Mouse (Mus musculus): ENCODE results near the gene Fgfr2. TPM values are rescaled to one million over a fixed set of nuclear protein-coding genes. Genes with fewer than 3 reads are reported as not detected.

The Fgfr2 gene
- polyA plus RNA-seq, 1 experiment = 114 TPM

- DNase-seq = no peak
- WGBS = 92% methylated on average over 10 of the region's 10 CpGs
- Histone ChIP-seq H3K4me1 (ENCODE audit: control insufficient read depth, insufficient read depth, low read length) (peaks cover 5% of the 10 kb centered on the region; the same call in 1 of the 2 replicates), H3K4me3 (replicated peaks; ENCODE audit: extremely low read depth, low read depth, low read length) (no peak overlapping the region)
- TF ChIP-seq POLR2A (IDR thresholded peaks at IDR 0.05; ENCODE audit: borderline replicate concordance, extremely low read depth, low read depth, low read length) = no peak
- no peak for TF ChIP-seq CTCF (IDR thresholded peaks at IDR 0.05; ENCODE audit: insufficient read depth, low read length)
Measured at GRCm38 (mm10) chr7:130573746-130574145, 2549.4 kb downstream of the Fgfr2 start.

DNA sequence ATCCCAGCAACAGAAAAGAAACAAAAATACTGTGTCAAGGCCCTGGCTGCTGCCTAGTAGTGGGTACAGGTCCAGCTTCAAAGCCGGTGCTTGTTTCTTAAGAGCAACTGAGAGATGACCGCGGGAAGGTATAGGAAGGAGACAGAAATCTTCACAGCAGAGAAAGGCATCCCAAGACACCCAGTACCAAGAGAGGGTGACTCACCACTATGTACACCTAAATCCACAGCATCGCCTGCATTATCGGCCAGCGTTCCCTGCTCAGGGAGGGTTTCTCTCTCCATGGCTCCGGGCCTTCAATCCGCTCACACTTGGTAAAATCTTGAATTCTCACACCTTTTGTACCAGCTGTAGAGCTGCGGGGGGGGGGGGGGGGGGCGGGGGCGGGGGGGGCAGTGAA, 2550.3 kb downstream of the Fgfr2 start, which contains the start of gene Nsmce4a:
Gene Nsmce4a (minus strand): TSS at position 298 of the 400 bp plus-strand sequence.
- no peak for DNase-seq
- Histone ChIP-seq H3K4me3 (replicated peaks; ENCODE audit: extremely low read depth, low read depth, low read length) (no peak within 1 kb of the TSS), H3K4me1 (ENCODE audit: control insufficient read depth, insufficient read depth, low read length) (peaks cover 5% of the 10 kb centered on the region; the same call in 1 of the 2 replicates)
- TF ChIP-seq POLR2A (IDR thresholded peaks at IDR 0.05; ENCODE audit: borderline replicate concordance, extremely low read depth, low read depth, low read length) (no peak), CTCF (IDR thresholded peaks at IDR 0.05; ENCODE audit: insufficient read depth, low read length) (no peak)
- 62% methylated on average over 11 of the region's 11 CpGs for WGBS

DNA sequence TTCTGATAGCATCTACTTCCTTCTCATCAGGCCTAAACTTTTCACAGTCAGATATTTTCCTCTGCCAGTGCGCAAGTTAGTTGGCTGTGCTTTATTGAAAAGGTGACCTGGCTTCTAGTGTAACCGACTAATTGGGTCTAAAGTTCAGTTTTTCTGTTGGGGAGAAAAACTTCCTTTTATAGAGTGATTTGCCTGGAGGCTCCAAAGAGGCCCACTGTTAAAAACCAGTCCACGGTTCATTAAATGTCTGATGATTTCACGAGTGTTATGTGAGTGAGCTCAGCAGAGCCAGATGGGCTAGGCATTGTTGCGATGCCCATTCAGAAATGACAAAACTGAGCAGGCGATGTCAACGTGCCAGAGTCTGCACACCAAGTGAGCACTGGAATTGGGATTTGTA, 2552.7 kb downstream of the Fgfr2 start:
- WGBS = 85% methylated on average over 7 of the region's 7 CpGs
- H3K4me1 ChIP-seq (ENCODE audit: control insufficient read depth, insufficient read depth, low read length) = no peaks in the 10 kb centered on the region; the same call in 1 of the 2 replicates
- no peak overlapping the region for H3K4me3 ChIP-seq (replicated peaks; ENCODE audit: extremely low read depth, low read depth, low read length)
- TF ChIP-seq CTCF (IDR thresholded peaks at IDR 0.05; ENCODE audit: insufficient read depth, low read length) (no peak), POLR2A (IDR thresholded peaks at IDR 0.05; ENCODE audit: borderline replicate concordance, extremely low read depth, low read depth, low read length) (no peak)
- no peak for DNase-seq

- 45% methylated on average over 9 of the region's 9 CpGs for WGBS
- DNase-seq = no peak
- H3K4me1 ChIP-seq (ENCODE audit: control insufficient read depth, insufficient read depth, low read length) = no peaks in the 10 kb centered on the region
- TF ChIP-seq POLR2A (IDR thresholded peaks at IDR 0.05; ENCODE audit: borderline replicate concordance, extremely low read depth, low read depth, low read length) (no peak), CTCF (IDR thresholded peaks at IDR 0.05; ENCODE audit: insufficient read depth, low read length) (no peak)
- no peak overlapping the region for H3K4me3 ChIP-seq (replicated peaks; ENCODE audit: extremely low read depth, low read depth, low read length)
Measured at GRCm38 (mm10) chr7:130568783-130569436, 2554.2 kb downstream of the Fgfr2 start.

DNA sequence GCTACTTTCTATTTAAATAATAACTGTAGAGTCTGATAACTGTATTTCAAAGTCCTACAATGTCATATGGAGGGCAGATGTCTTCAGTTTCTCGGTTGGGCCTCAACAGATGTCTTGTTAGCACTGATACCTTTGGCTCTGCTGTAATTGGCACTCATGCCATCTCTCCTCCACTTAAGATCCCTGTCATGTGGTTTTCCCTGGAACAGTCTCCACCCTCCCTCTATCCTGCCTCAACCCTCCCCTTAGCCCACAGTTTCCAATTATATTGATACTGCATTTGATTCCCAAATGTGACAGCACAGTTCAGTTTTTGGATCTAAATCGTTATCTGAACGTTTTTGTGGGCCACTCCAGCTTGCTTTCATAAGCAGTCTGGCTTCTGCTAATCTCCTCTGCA, 2558.6 kb downstream of the Fgfr2 start:
- H3K4me1 ChIP-seq (ENCODE audit: control insufficient read depth, insufficient read depth, low read length) = no peaks in the 10 kb centered on the region
- no peak overlapping the region for H3K4me3 ChIP-seq (replicated peaks; ENCODE audit: extremely low read depth, low read depth, low read length)
- 58% methylated on average over 3 of the region's 3 CpGs for WGBS
- no peak for DNase-seq
- TF ChIP-seq POLR2A (IDR thresholded peaks at IDR 0.05; ENCODE audit: borderline replicate concordance, extremely low read depth, low read depth, low read length) = no peak
- TF ChIP-seq CTCF (IDR thresholded peaks at IDR 0.05; ENCODE audit: insufficient read depth, low read length) = no peak

- Histone ChIP-seq H3K4me1 (ENCODE audit: control insufficient read depth, insufficient read depth, low read length) (no peaks in the 10 kb centered on the region), H3K4me3 (replicated peaks; ENCODE audit: extremely low read depth, low read depth, low read length) (no peak overlapping the region)
- WGBS = 49% methylated on average over 4 of the region's 4 CpGs
- TF ChIP-seq CTCF (IDR thresholded peaks at IDR 0.05; ENCODE audit: insufficient read depth, low read length) (no peak), POLR2A (IDR thresholded peaks at IDR 0.05; ENCODE audit: borderline replicate concordance, extremely low read depth, low read depth, low read length) (no peak)
- no peak for DNase-seq
Measured at GRCm38 (mm10) chr7:130563880-130564279, 2559.3 kb downstream of the Fgfr2 start.

GRCm38 (mm10) chr7:130563276-130563675, 2559.9 kb downstream of the Fgfr2 start:
- TF ChIP-seq POLR2A (IDR thresholded peaks at IDR 0.05; ENCODE audit: borderline replicate concordance, extremely low read depth, low read depth, low read length) = no peak
- H3K4me1 ChIP-seq (ENCODE audit: control insufficient read depth, insufficient read depth, low read length) = no peaks in the 10 kb centered on the region
- DNase-seq = no peak
- H3K4me3 ChIP-seq (replicated peaks; ENCODE audit: extremely low read depth, low read depth, low read length) = no peak overlapping the region
- WGBS = 96% methylated on average over 4 of the region's 4 CpGs

GRCm38 (mm10) chr7:130560933-130561332, 2562.2 kb downstream of the Fgfr2 start:
- Histone ChIP-seq H3K4me1 (ENCODE audit: control insufficient read depth, insufficient read depth, low read length) (no peaks in the 10 kb centered on the region), H3K4me3 (replicated peaks; ENCODE audit: extremely low read depth, low read depth, low read length) (no peak overlapping the region)
- DNase-seq = no peak
- TF ChIP-seq POLR2A (IDR thresholded peaks at IDR 0.05; ENCODE audit: borderline replicate concordance, extremely low read depth, low read depth, low read length) (no peak), CTCF (IDR thresholded peaks at IDR 0.05; ENCODE audit: insufficient read depth, low read length) (no peak)
- WGBS = 65% methylated on average over 1 of the region's 1 CpGs

DNA sequence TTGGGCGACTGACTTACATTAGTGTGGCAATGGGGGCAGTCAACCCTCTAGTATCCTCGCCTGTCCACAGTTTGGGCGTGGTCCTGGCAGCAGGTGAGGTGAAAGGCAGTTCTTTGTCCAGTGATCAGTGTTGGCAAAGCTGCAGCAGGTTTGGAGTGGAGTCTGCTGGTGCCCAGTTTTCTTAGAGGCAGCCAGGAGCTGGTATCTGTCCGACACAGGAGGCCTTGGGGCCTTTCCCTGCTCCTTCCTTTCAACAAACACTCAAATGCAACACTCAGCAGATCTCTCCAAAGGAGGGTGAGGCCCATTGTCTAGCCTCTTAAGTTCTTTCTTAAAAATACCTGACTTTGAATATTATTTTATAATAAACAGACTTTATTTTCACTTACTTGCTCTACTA, 2564.6 kb downstream of the Fgfr2 start:
- TF ChIP-seq CTCF (IDR thresholded peaks at IDR 0.05; ENCODE audit: insufficient read depth, low read length) (no peak), POLR2A (IDR thresholded peaks at IDR 0.05; ENCODE audit: borderline replicate concordance, extremely low read depth, low read depth, low read length) (no peak)
- WGBS = 67% methylated on average over 4 of the region's 4 CpGs
- DNase-seq = no peak
- H3K4me1 ChIP-seq (ENCODE audit: control insufficient read depth, insufficient read depth, low read length) = no peaks in the 10 kb centered on the region
- no peak overlapping the region for H3K4me3 ChIP-seq (replicated peaks; ENCODE audit: extremely low read depth, low read depth, low read length)

DNA sequence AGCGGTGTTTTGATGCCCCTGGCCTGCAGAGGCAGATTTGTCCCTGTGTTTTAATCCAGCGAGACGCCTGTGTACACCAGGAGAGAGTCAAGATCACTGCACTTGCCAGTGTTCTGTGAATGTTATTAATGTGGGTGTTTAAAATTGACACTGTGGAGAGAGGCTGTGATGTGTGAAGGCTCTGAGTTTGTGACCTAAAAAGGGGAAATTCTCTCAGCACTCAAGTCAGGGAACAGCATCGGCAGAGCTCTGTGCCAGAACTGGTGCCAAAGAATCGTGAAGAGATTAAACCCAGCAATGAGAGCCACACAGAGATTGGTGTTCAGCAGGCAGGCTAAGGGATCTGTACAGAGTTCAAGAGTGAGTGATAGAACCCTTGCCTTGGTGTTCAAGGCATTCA, 2567.6 kb downstream of the Fgfr2 start:
- TF ChIP-seq CTCF (IDR thresholded peaks at IDR 0.05; ENCODE audit: insufficient read depth, low read length) = no peak
- TF ChIP-seq POLR2A (IDR thresholded peaks at IDR 0.05; ENCODE audit: borderline replicate concordance, extremely low read depth, low read depth, low read length) = no peak
- no peak for DNase-seq
- Histone ChIP-seq H3K4me3 (replicated peaks; ENCODE audit: extremely low read depth, low read depth, low read length) (no peak overlapping the region), H3K4me1 (ENCODE audit: control insufficient read depth, insufficient read depth, low read length) (no peaks in the 10 kb centered on the region)
- WGBS = 57% methylated on average over 5 of the region's 5 CpGs
